ENCODE assay signal across 2 mouse cellular contexts in the genomic region with DNA sequence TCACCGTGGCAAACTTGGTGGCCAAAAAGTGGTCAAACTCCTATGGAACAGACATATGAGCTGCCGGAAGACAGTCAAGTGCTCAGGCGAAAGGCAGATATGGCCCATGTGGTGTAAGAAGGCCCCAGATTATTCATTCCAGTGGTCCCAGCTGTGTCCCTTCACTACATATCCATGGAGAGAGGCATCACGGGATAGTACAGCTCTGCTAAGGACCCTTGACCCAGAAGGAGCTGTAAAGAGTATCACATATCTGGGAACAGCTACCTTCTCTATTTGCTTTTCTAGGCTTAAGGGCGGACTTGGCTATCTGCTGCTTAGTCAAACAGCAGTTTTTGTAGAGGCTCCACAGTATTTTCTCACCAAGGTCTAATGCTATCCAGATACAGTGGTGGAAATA.
TF ChIP-seq lines count a peak whose summit lies in the region.

No protein-coding gene starts in this region.

TF ChIP-seq in CH12.LX, 34 proteins besides CTCF, POLR2A, EP300 and RAD21:
- TF ChIP-seq ZC3H11A (IDR thresholded peaks at IDR 0.05; ENCODE audit: low read depth, low read length) (no peak), IRF4 (IDR thresholded peaks at IDR 0.05; ENCODE audit: low read depth, low read length) (no peak), ETS1 (conservative IDR thresholded peaks at IDR 0.05; ENCODE audit: low read depth, low read length) (no peak)

TF ChIP-seq in MEL, 35 proteins besides CTCF, POLR2A, EP300 and RAD21:
- TF ChIP-seq POLR2AphosphoS2 (IDR thresholded peaks at IDR 0.05; ENCODE audit: low read length), result no peak
- TF ChIP-seq POLR2AphosphoS5 (IDR thresholded peaks at IDR 0.05; ENCODE audit: borderline replicate concordance, low read depth, low read length), result no peak
- no peak for TF ChIP-seq NRF1 (IDR thresholded peaks at IDR 0.05; ENCODE audit: insufficient read depth, low read depth, low read length, poor library complexity, severe bottlenecking)
- TF ChIP-seq USF1 (IDR thresholded peaks at IDR 0.05; ENCODE audit: low read depth, low read length), result no peak
- TF ChIP-seq USF2 (IDR thresholded peaks at IDR 0.05; ENCODE audit: borderline replicate concordance in 1 of 2, insufficient read depth in 1 of 2, low read depth in 1 of 2, low read length in 2 of 2), result no peak
- no peak for TF ChIP-seq E2F4 (IDR thresholded peaks at IDR 0.05; ENCODE audit: borderline replicate concordance, low read depth, low read length)
- TF ChIP-seq TAL1 (IDR thresholded peaks at IDR 0.05; ENCODE audit: low read length), result no peak
- no peak for TF ChIP-seq MAFK (IDR thresholded peaks at IDR 0.05; ENCODE audit: borderline replicate concordance, low read depth, low read length)
- no peak for TF ChIP-seq HCFC1 (IDR thresholded peaks at IDR 0.05; ENCODE audit: low read depth, low read length)
- no peak for TF ChIP-seq TCF12 (IDR thresholded peaks at IDR 0.05; ENCODE audit: low read depth, low read length)
- no peak for TF ChIP-seq ETS1 (IDR thresholded peaks at IDR 0.05; ENCODE audit: low read depth, low read length)
- no peak for TF ChIP-seq TBP (IDR thresholded peaks at IDR 0.05; ENCODE audit: low read depth, low read length)
- no peak for TF ChIP-seq UBTF (IDR thresholded peaks at IDR 0.05; ENCODE audit: borderline replicate concordance, insufficient read depth, low read depth, low read length)
- TF ChIP-seq SIN3A (IDR thresholded peaks at IDR 0.05; ENCODE audit: low read length), result no peak
- TF ChIP-seq MAX (IDR thresholded peaks at IDR 0.05; ENCODE audit: low read length), result no peak
- TF ChIP-seq ZNF384 (IDR thresholded peaks at IDR 0.05; ENCODE audit: low read depth, low read length), result no peak
- no peak for TF ChIP-seq BHLHE40 (IDR thresholded peaks at IDR 0.05; ENCODE audit: borderline replicate concordance, low read depth, low read length)
- no peak for TF ChIP-seq KAT2A (conservative IDR thresholded peaks at IDR 0.05; ENCODE audit: low read depth, low read length)
